Mouse (Mus musculus): ENCODE results near the gene Gm20521.

Gene Gm20521

DNA sequence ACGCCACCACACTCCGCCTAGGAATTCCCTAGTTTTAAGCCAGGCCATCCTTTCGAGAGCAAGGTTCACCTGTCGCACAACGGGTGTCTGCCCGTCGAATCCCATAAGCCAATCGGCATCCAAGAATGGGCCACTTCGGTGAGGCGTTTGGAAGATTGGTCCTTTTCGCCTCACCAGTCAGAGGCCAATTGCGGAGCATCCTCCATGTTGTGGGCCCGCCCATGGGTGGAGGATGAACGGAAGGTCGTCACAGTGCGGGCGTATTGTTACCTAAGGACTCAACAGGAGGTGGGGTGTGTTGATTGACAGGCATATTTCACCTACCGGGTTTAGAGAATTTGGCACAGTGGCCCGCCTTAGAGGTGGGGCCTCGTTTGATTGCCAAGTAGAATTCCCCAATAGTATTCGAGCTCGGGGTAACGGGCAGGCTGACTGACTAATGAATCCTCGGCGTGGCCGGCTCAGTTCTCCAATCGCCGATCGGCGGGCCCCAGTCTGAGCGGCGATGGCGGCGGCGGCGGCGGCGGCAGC lies 10.5 kb downstream of the Gm20521 start:
- DNase-seq (ENCODE audit: low spot score): peak; percentile 99

DNA sequence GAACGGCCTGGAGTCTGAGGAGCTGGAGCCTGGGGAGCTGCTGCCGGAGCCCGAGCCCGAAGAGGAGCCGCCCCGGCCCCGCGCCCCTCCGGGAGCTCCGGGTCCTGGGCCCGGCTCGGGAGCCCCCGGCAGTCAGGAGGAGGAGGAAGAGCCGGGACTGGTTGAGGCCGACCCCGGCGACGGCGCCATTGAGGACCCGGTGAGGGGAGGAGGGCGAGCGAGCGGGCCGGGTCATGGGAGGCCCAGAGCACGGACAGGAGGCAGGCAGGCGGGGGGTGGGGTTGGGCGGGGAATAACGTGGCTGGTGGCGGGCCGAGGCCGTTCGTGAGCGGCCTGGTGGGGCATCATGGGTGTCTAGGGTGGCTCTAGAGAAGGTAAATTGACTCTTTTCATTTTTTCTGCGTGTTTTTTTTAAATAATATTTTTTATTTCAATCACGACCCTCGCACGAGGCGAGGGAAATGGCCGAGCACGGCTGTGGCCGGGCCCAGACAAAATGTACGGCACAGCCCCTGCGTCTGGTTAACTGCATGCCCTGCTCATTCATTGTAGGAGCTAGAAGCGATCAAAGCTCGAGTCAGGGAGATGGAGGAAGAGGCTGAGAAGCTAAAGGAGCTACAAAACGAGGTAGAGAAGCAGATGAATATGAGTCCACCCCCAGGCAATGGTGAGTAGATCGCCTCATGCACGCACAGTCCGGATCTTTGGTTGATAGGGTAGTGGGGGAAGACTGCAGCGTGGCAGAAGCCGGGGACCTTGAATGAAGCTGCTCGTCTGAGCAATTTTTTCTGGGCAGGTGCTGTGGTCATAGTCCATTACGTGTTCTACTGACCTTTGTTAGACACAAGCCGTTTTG lies 11.3 kb downstream of the Gm20521 start:
- DNase-seq (ENCODE audit: low spot score): peak; percentile 53

DNA sequence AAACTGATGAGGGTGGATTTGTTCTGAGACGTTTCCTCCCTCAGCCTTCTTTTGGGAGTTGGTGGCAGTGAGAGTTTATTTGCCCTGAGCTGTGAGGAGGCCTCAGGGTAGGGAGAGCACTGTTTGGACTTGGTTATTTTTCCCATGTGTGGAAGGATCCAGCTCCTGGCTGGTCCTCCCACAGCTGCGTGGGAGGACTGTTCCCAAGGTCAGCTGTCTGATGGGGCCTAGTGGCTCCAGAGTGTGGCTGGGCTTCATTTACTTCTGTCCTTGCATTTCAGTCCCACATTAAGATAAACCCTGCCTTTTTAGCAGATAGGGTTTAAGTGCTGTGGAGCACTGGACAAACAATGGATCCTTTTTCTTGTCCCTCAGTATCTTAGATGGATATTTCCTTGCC lies 14.2 kb downstream of the Gm20521 start:
- DNase-seq (ENCODE audit: low spot score): no peak

DNA sequence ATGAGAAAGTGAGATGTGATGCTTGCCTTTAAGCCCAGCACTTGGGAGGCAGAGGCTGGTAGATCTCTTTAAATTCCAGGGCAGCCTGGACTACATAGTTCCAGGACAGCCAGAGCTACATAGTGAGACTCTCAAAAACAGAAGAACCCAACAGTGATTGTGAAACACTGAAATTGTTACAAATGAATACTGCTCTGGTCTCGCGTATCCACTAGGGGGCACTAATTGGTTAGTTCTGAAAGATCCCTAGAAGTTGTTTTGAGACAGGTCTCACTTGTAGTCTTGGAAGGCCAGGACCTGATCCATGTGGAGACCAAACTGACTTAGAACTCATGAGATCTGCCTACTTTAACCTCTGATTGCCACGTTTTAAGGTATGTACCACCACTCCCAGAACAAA lies 17.1 kb downstream of the Gm20521 start:
- peak; percentile 88 for DNase-seq (ENCODE audit: low spot score)

DNA sequence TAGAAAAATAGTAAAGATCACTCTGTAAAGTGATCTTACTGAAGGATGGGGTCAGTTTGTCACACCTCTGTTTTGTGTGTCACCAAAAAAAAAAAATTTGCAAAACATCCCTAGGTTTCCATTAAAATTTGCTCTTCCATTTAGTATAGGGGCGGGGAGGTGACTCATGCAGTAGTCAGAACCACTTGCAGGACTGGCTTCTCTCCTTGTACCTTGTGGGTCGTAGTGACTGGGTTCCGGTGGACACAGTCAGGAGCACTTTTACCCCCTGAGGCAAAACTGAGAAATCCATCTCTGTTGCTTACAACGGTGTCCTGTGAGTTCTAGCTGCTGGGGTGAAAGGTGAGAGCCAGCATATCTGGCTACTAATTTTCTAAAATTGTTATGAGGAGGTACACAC lies 20.4 kb downstream of the Gm20521 start:
- DNase-seq (ENCODE audit: low spot score): no peak

DNA sequence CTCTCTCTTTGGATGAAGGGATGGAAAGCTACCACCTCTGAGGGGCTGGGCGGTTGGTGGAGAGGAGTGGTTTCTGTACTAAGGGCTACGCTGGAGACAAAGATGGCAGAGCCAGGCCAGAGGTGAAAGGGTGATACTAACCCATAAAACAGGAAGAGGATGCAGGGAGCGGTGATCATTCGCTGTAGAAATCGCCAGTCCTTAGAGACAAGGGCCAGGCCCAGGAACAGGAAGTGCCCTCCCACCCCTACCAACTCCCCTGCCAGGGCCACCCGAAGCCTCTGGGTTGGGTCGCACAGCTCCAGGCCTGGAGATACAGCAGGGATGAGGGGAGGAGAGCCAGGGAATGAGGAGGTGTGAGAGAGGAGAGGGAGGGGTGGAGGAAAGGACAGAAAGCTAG lies 25.4 kb downstream of the Gm20521 start:
- DNase-seq (ENCODE audit: low spot score): peak; percentile 18

DNA sequence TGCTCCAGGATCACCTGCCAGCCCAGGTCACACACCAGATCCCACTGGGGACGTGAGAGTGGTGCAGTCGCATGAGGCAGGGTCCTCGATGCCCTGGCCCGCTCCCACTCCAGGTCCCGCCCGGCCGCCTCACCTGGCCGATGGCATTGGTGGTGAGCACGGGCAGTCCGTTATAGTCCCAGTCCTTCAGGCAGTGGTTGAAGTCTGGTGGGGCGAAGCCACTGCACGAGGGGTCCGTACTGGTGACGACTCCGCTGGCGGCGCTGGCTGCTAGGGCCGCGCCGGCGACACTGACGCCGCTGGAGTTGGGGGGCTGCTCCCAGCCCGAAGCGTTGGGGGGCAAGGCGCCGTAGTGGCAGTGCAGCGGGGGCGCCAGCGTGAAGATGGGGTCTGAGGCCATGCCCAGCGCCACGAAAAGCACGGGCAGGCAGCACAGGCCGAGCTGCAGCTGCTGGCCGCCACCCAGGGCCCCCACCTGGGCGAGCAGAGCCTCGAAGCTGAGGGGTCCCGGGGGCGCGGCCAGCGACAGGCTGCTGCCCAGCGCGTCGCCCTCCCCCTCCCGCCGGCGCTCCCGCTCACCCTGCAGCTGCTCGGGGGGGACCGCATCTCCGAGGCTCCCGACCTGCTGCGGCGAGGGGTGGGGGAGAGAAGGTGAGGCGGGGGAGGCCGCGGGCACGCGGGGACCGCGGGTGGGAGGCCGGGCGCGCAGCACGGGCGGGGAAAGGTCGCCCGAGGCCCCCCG lies 29.0 kb downstream of the Gm20521 start:
- no peak for DNase-seq (ENCODE audit: low spot score)

DNA sequence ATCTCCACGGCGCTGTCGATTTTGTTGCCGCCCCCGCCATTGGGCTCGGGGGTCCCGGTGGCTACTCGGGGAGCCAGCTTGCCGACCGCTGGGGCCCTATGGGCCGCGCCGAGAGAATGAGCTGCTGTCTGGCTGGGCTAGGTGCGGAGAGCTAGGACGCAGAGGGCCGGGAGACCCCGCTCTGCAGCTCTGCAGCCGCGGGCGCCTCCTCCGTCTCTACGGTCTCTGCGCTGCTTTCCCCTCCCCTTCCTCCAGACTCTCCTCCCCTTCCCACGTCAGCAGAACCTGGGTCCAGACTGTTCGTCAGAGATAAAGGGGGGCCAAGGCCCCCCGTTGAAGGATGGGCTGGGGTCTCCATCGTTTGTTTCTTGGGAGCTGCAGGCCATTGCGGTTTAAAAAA lies 29.6 kb downstream of the Gm20521 start, which contains the start of gene Slc22a17:
Gene Slc22a17, minus strand, starts transcription at position 247 of the 400 bp plus-strand sequence.
- peak; percentile 66 for DNase-seq (ENCODE audit: low spot score)

DNA sequence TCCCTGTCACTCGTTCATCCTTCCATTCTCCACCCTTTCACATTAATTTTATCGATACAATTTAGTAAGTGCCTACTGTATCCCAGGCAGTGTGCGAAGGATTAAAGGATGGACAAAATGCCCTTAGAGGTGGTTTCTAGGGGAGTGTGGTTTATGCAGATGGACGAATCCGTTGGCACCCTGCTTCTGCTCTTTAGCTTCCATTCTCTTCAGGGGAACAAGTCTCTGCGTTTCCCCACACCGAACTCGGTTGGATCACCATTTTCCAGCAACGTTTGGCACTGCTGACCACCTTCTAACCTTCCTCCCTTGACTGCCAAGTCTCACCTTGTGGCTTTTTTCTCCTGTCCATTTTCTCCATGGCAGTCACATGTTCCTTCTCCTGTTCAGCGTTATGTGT lies 30.1 kb downstream of the Gm20521 start:
- DNase-seq (ENCODE audit: low spot score): no peak

DNA sequence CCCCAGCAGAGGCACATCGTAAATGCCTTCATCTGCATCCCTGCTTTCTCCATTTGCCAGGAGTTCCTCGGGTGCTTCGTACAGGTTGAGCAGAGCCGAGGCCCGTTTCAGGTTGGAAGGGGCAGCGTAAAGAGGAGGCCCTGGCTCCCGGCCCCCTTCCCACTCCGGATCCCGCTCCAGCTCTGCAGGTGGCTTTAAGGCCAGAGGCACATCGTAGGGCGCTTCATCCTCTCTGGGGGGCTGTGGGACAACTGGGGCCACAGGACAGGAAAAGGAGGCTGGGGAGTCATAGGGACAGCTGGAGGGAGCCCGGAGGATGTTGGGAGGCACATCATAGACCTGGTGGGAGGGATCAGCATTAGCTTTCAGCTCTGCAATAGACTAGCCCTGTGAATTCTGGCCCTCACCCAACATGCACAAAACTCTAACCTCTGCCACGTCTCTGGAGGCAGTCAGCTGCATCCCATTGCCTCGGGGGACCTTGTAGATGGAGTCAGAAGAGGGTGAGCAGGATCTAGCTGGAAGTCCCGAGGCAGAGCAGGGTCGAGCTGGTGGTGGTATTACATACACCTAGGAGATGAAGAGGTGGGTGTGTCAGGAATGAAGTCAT lies 36.9 kb downstream of the Gm20521 start:
- DNase-seq (ENCODE audit: low spot score): no peak

DNA sequence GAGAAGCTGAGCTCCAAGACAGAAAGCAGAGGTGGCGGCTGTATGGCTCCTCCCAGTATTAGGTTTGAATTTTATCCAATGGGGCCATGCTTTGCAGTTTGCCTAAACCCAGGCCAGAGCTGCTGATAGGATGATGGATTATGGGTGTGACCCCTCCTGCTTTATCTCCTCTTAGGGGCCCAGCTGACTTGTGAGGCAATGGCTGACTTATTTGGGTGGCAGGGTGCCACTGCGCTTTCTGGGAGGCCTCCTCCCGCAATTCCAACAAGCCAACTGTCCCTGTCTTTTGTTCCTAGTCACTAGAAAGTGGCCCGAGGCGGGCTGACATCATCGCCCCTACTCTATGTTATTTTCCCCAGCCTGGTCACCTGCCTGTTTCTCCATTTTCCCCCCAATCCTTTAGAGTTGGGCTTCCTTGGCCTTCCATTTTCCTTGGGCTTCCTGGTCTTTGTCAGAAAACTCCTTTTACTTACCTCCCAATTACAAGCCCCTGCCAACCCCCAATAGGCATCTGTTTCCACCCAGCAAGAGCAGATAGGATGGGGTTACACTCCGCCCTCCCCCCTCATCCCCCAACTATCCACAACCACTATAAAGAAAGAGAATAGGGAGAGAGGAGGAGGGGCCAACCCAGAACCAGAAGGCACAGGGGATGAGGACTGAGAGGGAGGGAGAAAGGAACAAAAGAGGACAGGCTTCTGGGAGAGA lies 41.6 kb downstream of the Gm20521 start:
- DNase-seq (ENCODE audit: low spot score): peak; percentile 26

DNA sequence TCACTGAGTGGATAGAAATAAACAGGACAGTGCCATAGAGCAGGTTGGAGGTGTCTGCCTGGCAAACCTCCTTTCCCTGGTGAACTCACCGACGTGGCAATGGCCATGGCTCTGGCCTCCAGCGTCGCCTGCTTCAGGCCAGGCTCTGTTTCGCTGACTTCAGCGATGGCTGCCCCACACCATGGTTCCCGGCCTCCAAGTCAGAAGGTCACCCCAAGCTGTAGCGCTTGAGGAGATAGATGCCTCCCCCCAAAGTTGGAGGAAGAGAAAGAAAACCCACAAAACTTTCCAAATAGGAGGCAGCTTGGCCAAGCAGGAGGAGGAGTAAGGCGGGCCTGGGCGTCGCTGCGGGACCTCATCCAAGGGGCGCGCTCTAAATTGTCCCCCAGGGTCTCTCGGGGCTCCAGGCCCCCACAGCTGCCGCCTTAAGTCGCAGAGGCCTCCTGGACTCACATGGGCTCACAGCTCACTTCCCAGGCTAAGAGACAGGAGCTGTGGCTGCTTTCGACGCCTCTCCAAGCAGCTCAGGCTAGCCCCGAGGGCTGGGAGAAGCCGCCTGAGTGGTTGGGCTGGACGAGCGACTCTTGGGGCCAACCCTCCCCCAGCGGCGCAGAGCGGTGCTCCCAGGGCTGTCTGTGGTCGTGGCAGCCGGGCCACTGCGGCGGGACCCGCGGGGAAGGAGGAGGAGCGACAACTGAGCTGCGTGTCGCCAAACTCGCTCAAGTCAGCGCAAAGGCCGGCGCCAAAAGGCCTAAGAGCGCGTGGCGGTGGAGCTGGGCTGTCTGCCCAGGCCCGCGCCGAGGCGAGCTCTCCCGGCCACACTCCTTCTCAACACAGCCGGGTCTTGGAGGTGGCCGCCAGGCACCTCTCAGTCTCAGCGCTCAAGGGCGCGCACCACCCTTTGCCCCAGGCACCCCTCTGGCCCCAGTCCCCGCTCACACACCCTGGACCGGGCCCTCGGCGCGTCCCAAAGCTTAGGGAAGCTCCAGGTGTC lies 42.4 kb downstream of the Gm20521 start, which contains the start of gene Efs:
Gene Efs, minus strand, starts transcription at position 778 of the 994 bp plus-strand sequence.
- peak; percentile 24 for DNase-seq (ENCODE audit: low spot score)

DNA sequence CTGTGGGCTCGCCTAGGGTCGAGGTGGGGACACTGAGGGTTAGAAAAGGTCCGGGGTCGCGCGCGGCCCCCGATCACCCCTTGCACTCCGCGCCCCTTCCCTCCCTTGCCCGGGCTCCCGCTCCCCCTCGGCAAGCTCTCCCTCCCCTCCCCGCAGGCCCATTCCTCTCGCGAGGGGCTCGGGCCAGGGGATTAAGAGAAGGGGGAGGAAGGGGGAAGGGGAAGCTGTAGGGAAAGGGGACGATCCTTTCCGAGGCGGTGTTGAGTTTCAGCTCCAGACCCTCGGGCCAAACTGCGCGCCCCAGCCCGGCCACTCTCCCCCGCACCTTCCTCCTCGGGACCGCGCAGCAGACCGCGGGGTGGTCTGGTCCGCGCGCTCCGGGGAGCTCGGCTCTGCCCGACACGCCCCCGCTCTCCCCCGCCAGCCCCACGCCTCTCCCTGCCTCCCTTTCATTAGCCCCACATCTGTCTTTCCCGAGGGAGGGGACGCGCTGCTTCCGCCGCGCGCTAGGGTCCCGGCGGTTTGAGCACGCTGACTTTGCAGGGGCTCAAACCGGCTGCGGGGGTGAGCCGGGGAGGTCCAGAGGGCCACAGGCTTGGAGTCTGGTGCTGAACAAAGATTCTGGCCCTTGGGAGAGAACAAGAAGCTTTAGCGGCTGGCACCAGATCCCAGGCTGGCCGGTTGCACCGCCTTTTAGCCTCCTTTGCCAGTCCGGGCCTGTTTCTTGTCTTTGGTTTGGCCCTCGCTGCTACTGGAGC lies 43.3 kb downstream of the Gm20521 start:
- DNase-seq (ENCODE audit: low spot score): peak; percentile 21

DNA sequence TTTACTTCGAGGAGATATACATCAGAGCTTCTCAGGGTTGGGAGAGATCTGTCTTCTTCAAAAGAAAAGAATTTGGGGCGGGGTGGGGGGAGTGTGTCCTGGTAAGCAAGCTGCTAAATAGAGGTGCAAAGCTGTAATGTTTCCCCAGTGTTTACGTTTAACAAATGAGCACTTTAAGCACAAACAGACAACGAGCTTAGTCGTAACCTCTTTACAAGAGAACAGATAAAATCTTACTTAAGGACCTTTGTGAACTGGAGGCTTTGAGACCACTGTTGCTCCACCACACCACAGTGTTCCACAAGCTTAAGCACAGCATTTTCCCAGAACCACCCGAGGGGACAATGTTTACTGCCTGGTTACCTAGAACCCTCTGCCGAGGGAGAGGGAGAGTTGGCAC lies 44.1 kb downstream of the Gm20521 start:
- no peak for DNase-seq (ENCODE audit: low spot score)

DNA sequence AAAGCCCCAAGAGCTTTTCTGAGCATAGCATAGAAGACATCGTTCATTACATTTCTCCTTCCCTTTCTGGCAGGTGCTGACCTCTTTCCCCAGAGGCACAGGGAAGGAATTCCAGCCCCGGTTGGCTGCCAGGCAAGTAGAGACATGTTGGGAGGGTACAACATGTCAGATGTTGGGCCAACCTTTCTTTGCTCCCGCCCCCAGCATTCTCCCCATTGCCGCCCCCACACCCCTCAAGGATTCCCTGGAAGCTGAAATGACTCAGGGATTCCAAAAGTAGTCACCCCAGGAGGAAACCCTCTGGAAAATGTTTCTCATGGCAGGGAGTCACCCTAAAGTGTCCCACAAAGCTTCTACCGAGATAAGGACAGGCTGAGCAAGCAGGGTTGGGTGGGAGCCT lies 46.6 kb downstream of the Gm20521 start:
- DNase-seq (ENCODE audit: low spot score): no peak

DNA sequence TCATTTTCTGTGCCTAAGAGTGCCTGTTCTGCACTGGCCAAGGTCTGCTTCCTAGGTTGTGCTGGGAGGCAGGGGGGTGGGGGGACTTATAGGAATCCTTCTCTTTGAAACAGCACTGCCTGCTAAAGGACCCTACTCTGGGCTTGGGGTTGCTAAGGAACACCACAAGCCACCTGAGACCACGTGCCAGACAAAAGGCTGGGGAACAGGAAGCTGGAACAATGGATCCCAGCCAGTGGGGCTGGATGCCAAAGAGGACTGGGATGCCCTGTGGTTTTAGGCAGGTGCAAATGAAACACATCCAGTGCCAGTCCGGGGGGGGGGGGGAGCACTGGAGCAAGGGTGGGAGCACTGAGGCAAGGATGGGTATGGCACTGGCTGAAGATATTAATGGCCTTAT lies 47.2 kb downstream of the Gm20521 start:
- DNase-seq (ENCODE audit: low spot score): peak; percentile 23

DNA sequence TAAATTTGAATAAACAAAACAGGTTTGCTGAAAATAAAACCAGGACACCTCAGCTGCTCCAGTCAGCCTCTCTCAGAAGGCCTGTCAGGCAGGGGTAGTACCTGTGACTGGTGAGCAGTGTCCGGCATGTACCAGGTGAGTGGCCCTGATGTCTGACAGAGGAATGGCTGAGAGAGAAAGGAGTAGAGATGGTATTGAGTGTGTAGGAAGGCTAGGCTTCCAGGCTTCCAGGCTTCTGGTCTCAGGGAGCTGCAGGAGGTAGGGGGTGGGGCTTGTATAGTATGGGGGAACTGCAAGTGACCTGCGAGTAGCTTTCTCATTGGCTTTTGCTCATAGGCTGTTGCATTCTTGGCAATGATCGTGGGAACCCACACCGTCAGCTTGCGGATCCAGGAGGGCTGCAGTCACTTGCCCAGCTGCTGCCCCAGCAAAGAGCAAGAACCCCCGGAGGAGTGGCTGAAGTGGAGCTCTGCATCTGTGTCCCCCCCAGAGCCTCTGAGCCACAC lies 49.5 kb downstream of the Gm20521 start, which contains the start of gene Il25:
Gene Il25, plus strand, starts transcription at position 51 of the 506 bp plus-strand sequence.
- DNase-seq (ENCODE audit: low spot score): no peak

DNA sequence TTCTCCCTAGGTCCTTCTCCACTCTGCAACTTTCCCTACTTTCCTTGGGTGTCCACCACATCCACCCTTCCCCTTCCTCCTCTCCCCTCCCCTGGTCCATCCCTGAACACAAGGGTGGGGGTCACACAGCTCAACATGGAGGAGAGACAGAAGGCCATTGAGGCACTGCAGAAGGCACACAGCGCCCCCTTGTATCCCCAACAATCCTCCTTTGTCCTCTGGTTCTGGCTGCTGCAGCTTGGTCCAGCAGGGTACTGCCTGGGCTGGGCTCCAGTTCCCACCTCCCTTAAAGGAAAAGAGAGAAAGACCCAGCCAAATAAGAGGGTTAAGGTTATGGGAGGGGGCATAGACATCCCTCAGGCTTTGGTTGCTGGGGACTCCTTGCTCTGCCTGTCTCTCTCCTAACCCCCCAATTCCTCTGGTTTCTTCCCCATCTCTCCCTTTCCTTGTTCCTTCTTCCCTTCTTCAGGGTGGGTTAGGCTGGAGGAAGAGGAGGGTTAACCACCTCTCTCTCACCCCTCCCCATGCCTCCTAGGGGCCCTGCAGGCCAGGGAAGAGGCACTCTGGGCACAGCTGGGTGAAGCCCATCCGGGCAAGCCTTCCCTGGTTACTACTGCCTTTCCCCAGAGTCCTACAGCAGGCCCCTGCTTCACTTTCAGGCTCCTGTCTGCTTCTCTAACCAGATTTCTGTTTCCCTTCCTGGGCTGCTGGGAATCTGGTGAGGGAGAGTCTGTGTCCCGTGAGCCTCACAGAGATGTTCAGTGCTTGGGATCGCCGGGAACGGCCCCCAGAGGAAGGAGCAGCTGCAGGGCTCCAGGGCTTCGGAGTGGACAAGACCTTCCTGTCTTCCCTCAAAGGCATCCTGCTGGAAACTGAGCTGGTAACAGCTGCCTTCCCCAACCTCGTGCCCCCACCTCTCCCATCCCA lies 52.9 kb downstream of the Gm20521 start, which contains the start of gene Cmtm5:
Gene Cmtm5, plus strand, starts transcription at position 358 of the 927 bp plus-strand sequence.
- no peak for DNase-seq (ENCODE audit: low spot score)
